Mouse (Mus musculus): ENCODE results near the gene Gpr62. TPM values are rescaled to one million over a fixed set of nuclear protein-coding genes. Genes with fewer than 3 reads are reported as not detected.

Gene Gpr62
- total RNA-seq, 2 experiments from 2014 or later, result 7.7 to 8.6 TPM

GRCm38 (mm10) chr9:106444836-106445235, 20.9 kb downstream of the Gpr62 start:
- intact Hi-C loops (cut with DNase I), result no loop called here
- DNase-seq (ENCODE audit: low spot score in 2 of 2), result no peak

GRCm38 (mm10) chr9:106442680-106443079, 23.1 kb downstream of the Gpr62 start:
- intact Hi-C loops (cut with DNase I), result no loop called here
- no peak for DNase-seq (ENCODE audit: low spot score in 2 of 2)

GRCm38 (mm10) chr9:106436566-106436965, 29.2 kb downstream of the Gpr62 start:
- intact Hi-C loops (cut with DNase I), result no loop called here
- DNase-seq (ENCODE audit: low spot score in 2 of 2), result no peak

GRCm38 (mm10) chr9:106433389-106433788, 32.3 kb downstream of the Gpr62 start:
- peak in 1 of 2 experiments; percentile 72 for DNase-seq (ENCODE audit: low spot score in 2 of 2)

GRCm38 (mm10) chr9:106430015-106430264, 35.8 kb downstream of the Gpr62 start:
- no peak for DNase-seq (ENCODE audit: low spot score in 2 of 2)
- intact Hi-C loops (cut with DNase I), result no loop called here

More at GRCm38 (mm10) chr9:106433389-106433788, 32.3 kb downstream of the Gpr62 start:
- intact Hi-C loops (cut with DNase I), result no loop called here

- peak; percentile 93 to 97 for DNase-seq (ENCODE audit: low spot score in 2 of 2)
- intact Hi-C loops (cut with DNase I), result loop anchor here (2.0 to 10.0 kb wide), 2 partner anchors 47 to 215 kb away; partner anchors contain the start of gene Parp3
These were observed 36.3 kb downstream of the Gpr62 start, which contains the start of gene Rpl29 for GRCm38 (mm10) chr9:106429221-106430014. Rpl29 (plus strand) TSS chr9:106429454.

- peak in 1 of 2 experiments; percentile 32 for DNase-seq (ENCODE audit: low spot score in 2 of 2)
- intact Hi-C loops (cut with DNase I), result loop anchor here (2.0 to 10.0 kb wide), 2 partner anchors 48 to 214 kb away; partner anchors contain the start of gene Parp3
These were observed 37.0 kb downstream of the Gpr62 start for GRCm38 (mm10) chr9:106428719-106429220.

- intact Hi-C loops (cut with DNase I), result loop anchor here (1.0 to 10.0 kb wide), 3 partner anchors 116 to 207 kb away; no protein-coding TSS in a partner anchor
- peak; percentile 88 to 94 for DNase-seq (ENCODE audit: low spot score in 2 of 2)
These were observed 43.9 kb downstream of the Gpr62 start for GRCm38 (mm10) chr9:106421865-106422160.

- intact Hi-C loops (cut with DNase I), result loop anchor here (1.0 to 10.0 kb wide), 3 partner anchors 115 to 206 kb away; no protein-coding TSS in a partner anchor
- no peak for DNase-seq (ENCODE audit: low spot score in 2 of 2)
These were observed 44.5 kb downstream of the Gpr62 start for GRCm38 (mm10) chr9:106421033-106421864.

- DNase-seq (ENCODE audit: low spot score in 2 of 2), result no peak
- intact Hi-C loops (cut with DNase I), result loop anchor here (1.0 to 10.0 kb wide), 3 partner anchors 114 to 206 kb away; no protein-coding TSS in a partner anchor
These were observed 45.1 kb downstream of the Gpr62 start for GRCm38 (mm10) chr9:106420608-106421007.

- intact Hi-C loops (cut with DNase I), result loop anchor here (1.0 to 2.0 kb wide), 4 partner anchors 48 to 128 kb away; no protein-coding TSS in a partner anchor
- DNase-seq (ENCODE audit: low spot score in 2 of 2), result peak; percentile 93 to 99
These were observed 47.7 kb downstream of the Gpr62 start for GRCm38 (mm10) chr9:106417841-106418625.

- intact Hi-C loops (cut with DNase I), result no loop called here
- DNase-seq (ENCODE audit: low spot score in 2 of 2), result peak in 1 of 2 experiments; percentile 78
These were observed 48.9 kb downstream of the Gpr62 start for GRCm38 (mm10) chr9:106416826-106417225.

Other genes with a start within 250 kb of the Gpr62 start
- gene Tlr9, start 243.3 kb downstream of the Gpr62 start, total RNA-seq (2021), result 1 to 10 TPM; 1.1 to 1.2 TPM
- 100 to 1,000 TPM; 135 to 144 TPM for gene Alas1, start 217.3 kb downstream of the Gpr62 start, total RNA-seq (2021)
- gene Poc1a, start 184.9 kb downstream of the Gpr62 start, total RNA-seq (2021), result 10 to 100 TPM; 17.2 to 18.9 TPM
- gene Dusp7, start 97.3 kb downstream of the Gpr62 start, total RNA-seq (2021), result 100 to 1,000 TPM; 101 to 109 TPM
- gene Rpl29, start 36.5 kb downstream of the Gpr62 start, total RNA-seq (2021), result 100 to 1,000 TPM; 289 to 302 TPM
- 10 to 100 TPM; 12.9 to 19.1 TPM for gene Acy1, start 27.6 kb downstream of the Gpr62 start, total RNA-seq (2021)
- 1 to 10 TPM; 8.3 to 9.7 TPM for gene Abhd14b, start 18.5 kb downstream of the Gpr62 start, total RNA-seq (2021)
- gene Abhd14a, start 18.3 kb downstream of the Gpr62 start, total RNA-seq (2021), result 10 to 100 TPM; 40.6 to 44.0 TPM
- 100 to 1,000 TPM; 161 to 166 TPM for gene Pcbp4, start 12.6 kb downstream of the Gpr62 start, total RNA-seq (2021)
- gene Rrp9, start 10.0 kb upstream of the Gpr62 start, total RNA-seq (2021), result 10 to 100 TPM; 30.2 to 37.0 TPM
- gene Parp3, start 11.0 kb upstream of the Gpr62 start, total RNA-seq (2021), result 1 to 10 TPM; 2.9 to 5.3 TPM
- gene Iqcf1, start 34.0 kb upstream of the Gpr62 start, total RNA-seq (2021), result not detected
- gene Iqcf5, start 48.6 kb upstream of the Gpr62 start, total RNA-seq (2021), result not detected
- not detected for gene Iqcf3, start 95.7 kb upstream of the Gpr62 start, total RNA-seq (2021)
- gene Iqcf4, start 105.1 kb upstream of the Gpr62 start, total RNA-seq (2021), result not detected
- not detected for gene Iqcf6, start 160.6 kb upstream of the Gpr62 start, total RNA-seq (2021)
- gene Grm2, start 190.1 kb upstream of the Gpr62 start, total RNA-seq (2021), result 10 to 100 TPM; 54.6 to 56.2 TPM
- gene Tex264, start 220.0 kb upstream of the Gpr62 start, total RNA-seq (2021), result 100 to 1,000 TPM in 1 of 2 experiments, 10 to 100 TPM in 1; 96.3 to 106 TPM

Measured in left cerebral cortex, postnatal 25 days (tissue).